Mouse (Mus musculus): ENCODE results near the gene N6amt1. TPM values are rescaled to one million over a fixed set of nuclear protein-coding genes. Genes with fewer than 3 reads are reported as not detected.

The N6amt1 gene
- polyA plus RNA-seq, 1 experiment from 2014 or later, result 18.8 TPM

Other genes starting within 250 kb of the N6amt1 start
- gene Ltn1, start 78.4 kb downstream of the N6amt1 start, polyA plus RNA-seq (2015; fragmentation: Nextera tagmentation; extraction: Ambion mirVana), result 23.7 and 28.7 TPM in 2 replicates
- gene Rwdd2b, start 86.4 kb downstream of the N6amt1 start, polyA plus RNA-seq (2015; fragmentation: Nextera tagmentation; extraction: Ambion mirVana), result 14.9 and 15.6 TPM in 2 replicates
- gene Usp16, start 100.5 kb downstream of the N6amt1 start, polyA plus RNA-seq (2015; fragmentation: Nextera tagmentation; extraction: Ambion mirVana), result 44.4 and 45.9 TPM in 2 replicates
- 401 and 428 TPM in 2 replicates for gene Cct8, start 141.7 kb downstream of the N6amt1 start, polyA plus RNA-seq (2015; fragmentation: Nextera tagmentation; extraction: Ambion mirVana)
- not detected in 2 replicates for gene Map3k7cl, start 199.1 kb downstream of the N6amt1 start, polyA plus RNA-seq (2015; fragmentation: Nextera tagmentation; extraction: Ambion mirVana)